Mouse (Mus musculus) intestine, embryonic 15.5 days (tissue): ENCODE measurements around the gene Sytl1. TPM values are rescaled to one million over a fixed set of nuclear protein-coding genes. Genes with fewer than 3 reads are reported as not detected.

Source experiments
- ATAC-seq: fragments of 200-750 bp; cut with Nextera tagmentation; 2 replicates; pipeline ENCODE4 v1.8.0; 2017; ENCODE audit warnings: moderate TSS enrichment, moderate library complexity
- H3K27ac ChIP-seq: fragments of 300-500 bp; sonication (generic); 2 replicates; pipeline ENCODE4 v1.5.1; 2015; ENCODE audit warnings: mild to moderate bottlenecking, inconsistent platforms
- H3K27me3 ChIP-seq: fragments of 300-500 bp; sonication (generic); replicated peaks from 2 replicates; pipeline ENCODE4 v1.6.1; 2015; ENCODE audit warnings: inconsistent platforms
- H3K36me3 ChIP-seq: fragments of 300-500 bp; sonication (generic); 2 replicates; pipeline ENCODE4 v1.6.1; 2015; ENCODE audit warnings: inconsistent platforms
- H3K4me1 ChIP-seq: fragments of 300-500 bp; sonication (generic); replicated peaks from 2 replicates; pipeline ENCODE4 v1.6.1; 2015; ENCODE audit warnings: inconsistent platforms
- H3K4me2 ChIP-seq: fragments of 300-500 bp; sonication (generic); replicated peaks from 2 replicates; pipeline ENCODE4 v1.6.1; 2015; ENCODE audit warnings: mild to moderate bottlenecking, inconsistent platforms
- H3K4me3 ChIP-seq: fragments of 300-500 bp; sonication (generic); replicated peaks from 2 replicates; pipeline ENCODE4 v1.5.1; 2015; ENCODE audit warnings: inconsistent platforms
- H3K9ac ChIP-seq: fragments of 300-500 bp; sonication (generic); 2 replicates; pipeline ENCODE4 v1.6.1; 2015; ENCODE audit warnings: inconsistent platforms
- H3K9me3 ChIP-seq: fragments of 300-500 bp; sonication (generic); 2 replicates; pipeline ENCODE4 v1.6.1; 2016; ENCODE audit warnings: inconsistent platforms
- WGBS: fragments of 180-500 bp; shearing (Covaris S2); methylation state at CpG from one replicate; pipeline ENCODE4 v1.1.7; 2015; 5-methylcytosine and 5-hydroxymethylcytosine counted together
- polyA plus RNA-seq: library from polyadenylated mRNA; unstranded; fragments of >200 nt; fragmentation: Nextera tagmentation; extraction: Ambion mirVana; gene quantifications from 2 replicates; pipeline ENCODE4 v1.2.1, GENCODE M21; 2015

Gene Sytl1
- polyA plus RNA-seq, 1 experiment from 2014 or later = 2.7 TPM

DNA sequence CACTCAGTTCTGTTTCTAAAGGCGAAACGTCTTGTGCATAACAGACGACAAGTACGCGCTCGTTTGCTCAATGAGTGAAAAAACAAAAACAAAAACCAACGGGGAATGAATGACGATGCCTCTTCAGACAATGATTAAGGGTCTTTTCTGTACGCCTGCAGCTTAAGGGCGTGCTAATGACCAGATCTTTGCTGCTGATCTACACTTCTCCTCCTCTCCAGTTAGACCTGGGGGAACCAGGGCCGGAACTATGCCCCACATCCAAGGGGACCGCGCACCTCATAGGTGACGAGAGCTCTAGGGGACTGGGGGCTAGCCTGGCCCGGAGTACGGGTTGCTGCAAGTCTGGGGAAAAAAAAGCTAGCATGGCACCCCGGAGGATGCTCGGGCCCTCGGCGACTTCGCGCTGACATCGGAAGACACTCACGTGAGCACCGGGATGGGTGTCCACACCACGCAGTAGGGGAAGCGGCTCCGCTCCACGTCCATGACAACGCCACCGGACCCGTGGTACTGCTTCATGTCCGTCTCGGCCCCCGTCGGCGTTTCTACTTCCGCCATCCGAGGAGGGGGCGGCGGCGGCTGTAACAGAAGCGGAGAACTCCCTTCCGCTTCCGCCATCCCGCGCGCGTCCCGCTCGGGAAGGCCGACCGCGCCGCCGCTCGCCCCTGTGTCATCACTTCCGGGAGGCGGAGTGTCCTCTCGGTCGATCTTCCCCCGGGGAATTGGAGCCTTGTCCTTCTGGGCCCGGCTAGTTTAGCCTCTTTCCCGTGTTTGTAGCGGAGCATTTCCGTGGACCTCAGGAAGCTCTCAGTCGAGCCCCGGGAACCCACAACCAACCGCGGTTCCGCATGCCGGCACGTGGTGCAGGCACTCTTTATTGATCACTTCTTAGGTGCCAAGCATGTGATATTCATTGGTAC lies 14.5 kb upstream of the Sytl1 start, which contains the start of gene Tmem222:
Gene Tmem222, minus strand, starts transcription at position 689 of the 923 bp plus-strand sequence.
- peaks cover 24% of the 10 kb centered on the region for H3K4me1 ChIP-seq
- H3K4me3 ChIP-seq = peak within 1 kb of the TSS; percentile 73
- ATAC-seq = peak; percentile 97
- H3K36me3 ChIP-seq = no peaks in the 10 kb centered on the region
- peak within 1 kb of the TSS; percentile 91 for H3K27ac ChIP-seq
- H3K9me3 ChIP-seq = no peaks in the 10 kb centered on the region
- H3K4me2 ChIP-seq = peak within 1 kb of the TSS; percentile 68
- no peaks in the 10 kb centered on the region for H3K27me3 ChIP-seq
- under 1% methylated on average over 73 of the region's 73 CpGs for WGBS
- H3K9ac ChIP-seq = peak within 1 kb of the TSS; percentile 74

DNA sequence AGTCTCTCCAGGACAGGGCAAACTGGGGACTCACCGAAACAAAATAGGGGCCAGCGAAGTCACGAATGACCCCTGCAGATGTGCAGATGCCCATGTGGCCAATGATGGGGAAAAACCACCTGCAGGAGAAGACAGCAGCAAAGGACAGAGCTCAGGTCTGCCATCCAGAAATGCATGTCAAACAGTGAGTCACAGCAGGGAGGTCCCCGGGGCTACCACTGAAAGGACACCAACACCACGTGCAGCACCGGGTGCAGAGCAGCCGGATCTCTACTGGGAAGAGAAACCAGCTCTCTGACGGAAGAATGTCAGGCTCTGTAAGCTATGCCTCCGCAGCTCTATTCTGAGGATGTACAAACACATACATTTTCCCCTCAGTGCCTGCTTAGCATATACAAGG lies 8.0 kb upstream of the Sytl1 start:
- H3K4me1 ChIP-seq = peaks cover 5% of the 10 kb centered on the region; the same call in 1 of the 2 replicates
- ATAC-seq = no peak
- peaks cover 32% of the 10 kb centered on the region for H3K36me3 ChIP-seq
- H3K27me3 ChIP-seq = no peaks in the 10 kb centered on the region
- H3K4me3 ChIP-seq = no peak overlapping the region
- no peaks in the 10 kb centered on the region for H3K9me3 ChIP-seq
- H3K9ac ChIP-seq = no peak overlapping the region
- H3K27ac ChIP-seq = no peak overlapping the region
- H3K4me2 ChIP-seq = no peak overlapping the region
- 92% methylated on average over 9 of the region's 9 CpGs for WGBS

DNA sequence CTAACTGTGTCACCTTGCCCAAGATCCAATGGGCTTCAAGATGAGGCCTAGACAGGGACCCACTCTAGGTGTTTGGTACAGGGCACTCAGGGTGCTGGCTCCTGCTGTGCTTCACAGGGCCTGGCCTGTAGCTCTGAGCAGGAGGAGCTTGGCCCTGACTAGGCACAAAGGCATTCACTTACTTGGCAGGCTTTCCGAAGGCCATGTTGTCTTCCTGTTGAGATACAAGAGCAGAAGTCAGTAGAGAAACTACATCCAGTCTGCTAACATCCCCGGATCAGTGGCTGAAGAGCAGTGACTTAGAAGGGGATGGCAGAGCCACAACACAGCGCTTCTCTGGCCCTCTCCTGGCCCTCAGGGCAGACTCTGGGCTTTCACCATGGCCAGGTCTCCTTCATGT lies 6.7 kb upstream of the Sytl1 start:
- no peak overlapping the region for H3K9ac ChIP-seq

DNA sequence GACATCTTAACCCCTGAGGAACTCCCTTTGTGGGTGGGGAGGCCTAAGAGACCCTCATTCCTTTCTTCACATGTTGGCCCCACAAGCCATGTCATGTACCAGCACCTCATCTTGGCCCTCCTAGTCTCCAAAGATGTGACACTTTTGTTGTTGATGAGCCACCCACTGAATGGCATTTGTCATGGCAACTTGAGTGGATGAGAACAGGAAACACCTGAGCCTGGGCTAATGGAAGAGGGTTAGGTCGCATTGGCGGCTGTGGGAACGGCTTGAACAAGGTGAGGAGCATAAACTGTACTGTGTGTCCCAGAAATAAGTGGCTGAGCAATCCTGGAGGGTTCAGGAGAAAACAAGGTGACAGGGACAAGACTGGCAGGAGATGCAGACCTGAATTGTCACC lies 6.0 kb upstream of the Sytl1 start:
- no peak for ATAC-seq
- no peaks in the 10 kb centered on the region for H3K27me3 ChIP-seq
- H3K4me2 ChIP-seq = no peak overlapping the region
- H3K9ac ChIP-seq = no peak overlapping the region
- no peaks in the 10 kb centered on the region for H3K9me3 ChIP-seq
- no peak overlapping the region for H3K4me3 ChIP-seq
- WGBS = 93% methylated on average over 3 of the region's 3 CpGs
- no peaks in the 10 kb centered on the region for H3K4me1 ChIP-seq
- no peak overlapping the region for H3K27ac ChIP-seq
- peaks cover 49% of the 10 kb centered on the region for H3K36me3 ChIP-seq

More for the DNA sequence above, 6.7 kb upstream of the Sytl1 start:
- H3K4me1 ChIP-seq = no peaks in the 10 kb centered on the region
- no peaks in the 10 kb centered on the region for H3K27me3 ChIP-seq
- H3K36me3 ChIP-seq = peaks cover 45% of the 10 kb centered on the region
- H3K4me3 ChIP-seq = no peak overlapping the region
- ATAC-seq = no peak
- H3K4me2 ChIP-seq = no peak overlapping the region
- 93% methylated on average over 3 of the region's 3 CpGs for WGBS
- H3K27ac ChIP-seq = no peak overlapping the region
- no peaks in the 10 kb centered on the region for H3K9me3 ChIP-seq

DNA sequence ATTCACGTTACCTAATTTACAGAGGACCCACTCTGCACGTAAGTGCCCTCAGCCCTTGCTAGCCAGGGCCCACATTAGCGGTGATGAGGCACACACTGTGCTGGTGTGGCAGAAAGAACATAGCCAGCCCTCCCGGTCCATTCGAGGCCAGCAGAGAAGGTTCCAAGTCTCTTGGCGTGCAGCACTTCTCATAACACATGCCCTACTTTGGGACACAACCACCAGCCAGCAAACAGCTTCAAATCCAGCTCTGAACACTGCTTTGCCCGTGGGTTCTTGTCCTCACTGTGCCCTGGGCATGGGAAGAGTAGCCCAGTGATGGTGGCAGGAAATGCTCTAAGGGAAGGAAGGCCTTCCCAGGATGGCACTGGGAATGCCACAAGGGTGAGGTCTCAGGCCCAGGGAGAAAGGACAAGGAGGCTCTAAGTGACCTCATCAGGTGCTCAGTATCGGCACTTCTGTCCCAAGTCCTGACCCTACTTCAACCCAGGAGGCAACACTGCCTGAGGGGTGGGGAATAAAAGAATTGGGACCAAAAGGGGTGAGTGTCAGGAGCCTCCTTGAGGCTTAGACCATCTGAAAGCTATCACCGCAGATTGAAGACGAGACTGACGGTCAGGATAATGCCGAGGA lies 3.5 kb upstream of the Sytl1 start:
- Histone ChIP-seq H3K4me3 (no peak overlapping the region), H3K4me2 (no peak overlapping the region), H3K36me3 (peaks cover 49% of the 10 kb centered on the region), H3K4me1 (no peaks in the 10 kb centered on the region), H3K27ac (no peak overlapping the region), H3K27me3 (no peaks in the 10 kb centered on the region), H3K9me3 (no peaks in the 10 kb centered on the region), H3K9ac (no peak overlapping the region)
- 93% methylated on average over 12 of the region's 12 CpGs for WGBS
- no peak for ATAC-seq

DNA sequence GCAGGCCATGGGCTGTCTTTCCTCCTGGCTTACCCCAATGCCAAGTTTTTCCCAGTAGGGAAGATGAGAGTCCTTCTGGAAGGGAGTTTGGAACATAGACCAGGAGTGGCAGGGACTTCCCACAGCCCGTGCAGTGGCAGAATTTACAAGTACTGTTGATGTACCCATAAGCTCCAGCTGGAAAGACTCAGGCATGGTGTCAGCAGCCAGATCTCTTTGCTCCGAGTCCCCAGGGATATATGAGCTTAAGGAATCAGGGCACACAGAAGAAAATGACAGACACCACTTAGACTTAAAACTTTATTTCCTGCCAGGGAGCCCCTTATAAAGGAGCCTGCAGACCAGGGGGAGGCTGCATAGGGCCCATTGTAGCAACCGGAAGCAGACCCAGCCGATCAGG lies 2.8 kb upstream of the Sytl1 start:
- H3K27ac ChIP-seq = no peak overlapping the region
- H3K36me3 ChIP-seq = peaks cover 49% of the 10 kb centered on the region
- no peaks in the 10 kb centered on the region for H3K9me3 ChIP-seq
- no peak overlapping the region for H3K4me3 ChIP-seq
- WGBS = 83% methylated on average over 4 of the region's 4 CpGs
- ATAC-seq = no peak
- no peak overlapping the region for H3K4me2 ChIP-seq
- H3K27me3 ChIP-seq = no peaks in the 10 kb centered on the region
- H3K9ac ChIP-seq = no peak overlapping the region
- no peaks in the 10 kb centered on the region for H3K4me1 ChIP-seq

DNA sequence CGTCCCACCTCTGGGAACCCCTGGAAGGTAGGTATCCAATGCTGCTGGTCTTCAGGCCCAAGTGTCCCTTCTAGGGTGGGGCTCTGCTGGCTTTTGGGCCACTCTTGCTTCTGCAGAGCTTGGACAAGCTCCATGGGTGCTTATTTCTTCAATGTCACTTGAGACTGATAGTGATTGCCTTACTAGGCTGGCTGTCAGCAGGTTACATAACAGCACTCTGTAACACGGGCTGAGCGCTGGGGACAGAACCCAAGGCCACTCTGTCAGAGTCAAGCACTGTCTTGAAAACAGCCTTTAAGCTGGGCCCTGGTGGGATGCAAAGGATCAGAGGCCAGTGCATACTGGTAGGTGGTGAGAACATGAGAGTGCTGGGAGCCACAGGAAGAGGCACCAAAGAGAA lies 2.4 kb upstream of the Sytl1 start:
- Histone ChIP-seq H3K4me3 (no peak overlapping the region), H3K36me3 (peaks cover 49% of the 10 kb centered on the region), H3K9ac (no peak overlapping the region), H3K4me2 (no peak overlapping the region), H3K27me3 (no peaks in the 10 kb centered on the region), H3K4me1 (no peaks in the 10 kb centered on the region), H3K27ac (no peak overlapping the region), H3K9me3 (no peaks in the 10 kb centered on the region)
- ATAC-seq = no peak
- WGBS = 95% methylated on average over 3 of the region's 3 CpGs

DNA sequence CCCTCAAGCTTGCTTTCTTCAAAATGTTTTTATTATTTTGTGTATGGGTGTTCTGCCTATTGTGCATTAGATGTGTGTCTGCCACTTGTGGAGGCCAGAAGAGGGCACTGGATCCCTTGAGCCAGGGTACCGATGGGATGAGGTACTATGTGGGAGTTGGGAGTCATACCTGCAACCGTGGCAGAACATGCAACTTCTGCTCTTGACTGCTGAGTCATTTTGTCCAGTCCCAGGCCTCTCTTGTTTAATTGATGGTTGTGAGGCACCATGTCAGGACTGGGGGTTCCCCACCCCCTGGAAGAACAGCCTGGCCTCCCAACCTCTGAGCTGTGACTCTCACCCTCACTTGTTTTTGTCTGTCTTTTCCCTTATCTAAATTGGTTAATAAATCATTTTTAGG lies 1.6 kb upstream of the Sytl1 start:
- 100% methylated on average over 2 of the region's 2 CpGs for WGBS
- Histone ChIP-seq H3K4me3 (no peak overlapping the region), H3K4me1 (no peaks in the 10 kb centered on the region), H3K27me3 (no peaks in the 10 kb centered on the region), H3K9me3 (no peaks in the 10 kb centered on the region), H3K27ac (no peak overlapping the region), H3K36me3 (peaks cover 45% of the 10 kb centered on the region), H3K9ac (no peak overlapping the region), H3K4me2 (no peak overlapping the region)
- no peak for ATAC-seq

DNA sequence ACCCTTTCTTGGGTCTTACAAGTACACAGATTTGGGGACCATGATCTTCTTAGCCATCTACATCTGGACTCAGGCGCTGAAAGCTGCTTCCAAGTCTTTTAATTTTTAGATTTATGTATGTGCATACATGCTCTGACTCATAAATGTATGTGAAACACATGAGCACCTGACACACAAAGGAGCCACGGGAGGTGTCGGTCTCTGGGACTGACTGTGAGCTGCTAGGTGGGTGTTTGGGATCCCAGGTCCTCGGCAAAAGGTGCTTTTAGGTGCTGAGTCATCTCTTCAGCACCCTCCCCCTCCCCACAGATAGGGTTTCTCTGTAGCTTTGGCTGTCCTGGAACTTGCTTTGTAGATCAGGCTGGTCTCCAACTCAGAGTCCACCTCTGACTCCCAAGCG lies 843 bp upstream of the Sytl1 start:
- H3K9me3 ChIP-seq = no peaks in the 10 kb centered on the region
- H3K4me2 ChIP-seq = no peak overlapping the region
- ATAC-seq = no peak

DNA sequence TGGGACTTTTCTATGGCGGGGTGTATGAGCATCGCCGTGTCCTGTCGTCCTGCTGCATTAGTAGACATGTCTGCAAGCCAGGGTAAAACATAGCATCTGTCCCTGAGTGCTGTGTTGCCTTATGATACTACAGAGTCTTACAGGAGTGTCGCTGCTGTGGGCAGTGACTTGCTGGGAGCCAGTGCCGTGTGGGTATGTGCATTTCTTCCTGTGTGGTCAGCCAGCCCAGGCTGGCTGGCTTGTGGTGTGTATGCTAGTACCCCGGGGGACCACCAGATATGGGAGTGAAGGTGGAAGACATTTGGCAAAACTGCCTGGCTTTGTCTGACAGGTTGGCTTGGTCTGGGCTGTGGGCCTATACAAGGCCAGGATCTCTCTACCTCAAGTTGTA lies 543 bp downstream of the Sytl1 start:
- ATAC-seq = 0 out of 2 replicates have a peak, but pooled peaks have one; percentile 3
- 70% methylated on average over 7 of the region's 7 CpGs for WGBS
- Histone ChIP-seq H3K27ac (no peak overlapping the region), H3K4me2 (no peak overlapping the region), H3K4me3 (no peak overlapping the region), H3K9ac (no peak overlapping the region), H3K4me1 (peaks cover 5% of the 10 kb centered on the region; the same call in 1 of the 2 replicates), H3K27me3 (no peaks in the 10 kb centered on the region), H3K36me3 (peaks cover 30% of the 10 kb centered on the region; the same call in 1 of the 2 replicates), H3K9me3 (no peaks in the 10 kb centered on the region)

More for the DNA sequence above, 843 bp upstream of the Sytl1 start:
- Histone ChIP-seq H3K27ac (no peak overlapping the region), H3K9ac (no peak overlapping the region), H3K27me3 (no peaks in the 10 kb centered on the region), H3K4me1 (no peaks in the 10 kb centered on the region), H3K36me3 (peaks cover 41% of the 10 kb centered on the region), H3K4me3 (no peak overlapping the region)
- 89% methylated on average over 5 of the region's 5 CpGs for WGBS

DNA sequence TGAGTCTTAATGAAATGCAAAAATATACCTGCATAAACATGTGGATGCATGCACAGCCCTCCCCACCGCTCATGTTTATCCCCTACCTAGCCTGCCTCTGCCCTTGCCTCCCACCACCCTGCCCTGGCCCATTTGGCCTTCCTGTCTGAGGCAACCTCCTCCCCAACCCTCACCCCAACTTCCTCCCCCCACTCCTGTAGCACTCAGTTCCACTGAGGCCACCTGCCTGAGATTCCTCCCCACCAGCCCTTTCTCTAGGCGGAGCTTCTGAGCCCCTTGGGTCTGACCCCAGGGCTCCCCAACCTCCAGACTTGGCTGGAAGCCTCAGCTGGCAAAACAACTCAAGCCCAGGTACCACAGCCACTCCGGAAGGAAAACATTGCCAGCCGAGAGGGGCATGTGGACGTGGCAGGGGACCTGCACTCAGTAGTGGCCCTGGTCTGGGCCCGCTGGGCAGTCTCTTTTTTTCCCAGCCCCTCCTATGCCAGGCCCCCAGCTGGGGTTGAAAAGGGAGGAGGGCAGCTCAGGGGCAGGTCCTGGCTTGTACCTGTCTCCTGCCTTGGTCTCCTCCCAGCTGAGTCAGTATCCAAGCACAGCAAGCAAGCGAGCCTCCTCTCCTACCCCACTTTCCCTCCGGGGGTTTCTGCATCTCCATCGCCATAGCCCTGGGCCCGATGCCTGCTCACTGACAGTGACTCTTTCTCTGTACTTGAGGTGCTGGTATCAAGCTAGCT lies 1.1 kb downstream of the Sytl1 start:
- Histone ChIP-seq H3K9ac (no peak overlapping the region), H3K4me3 (no peak overlapping the region), H3K9me3 (no peaks in the 10 kb centered on the region), H3K27me3 (0 out of 2 replicates have a peak, but pooled peaks cover 1% of the 10 kb centered on the region), H3K4me2 (no peak overlapping the region), H3K4me1 (peaks cover 9% of the 10 kb centered on the region), H3K36me3 (peaks cover 25% of the 10 kb centered on the region; the same call in 1 of the 2 replicates), H3K27ac (no peak overlapping the region)
- 62% methylated on average over 10 of the region's 10 CpGs for WGBS
- ATAC-seq = no peak

DNA sequence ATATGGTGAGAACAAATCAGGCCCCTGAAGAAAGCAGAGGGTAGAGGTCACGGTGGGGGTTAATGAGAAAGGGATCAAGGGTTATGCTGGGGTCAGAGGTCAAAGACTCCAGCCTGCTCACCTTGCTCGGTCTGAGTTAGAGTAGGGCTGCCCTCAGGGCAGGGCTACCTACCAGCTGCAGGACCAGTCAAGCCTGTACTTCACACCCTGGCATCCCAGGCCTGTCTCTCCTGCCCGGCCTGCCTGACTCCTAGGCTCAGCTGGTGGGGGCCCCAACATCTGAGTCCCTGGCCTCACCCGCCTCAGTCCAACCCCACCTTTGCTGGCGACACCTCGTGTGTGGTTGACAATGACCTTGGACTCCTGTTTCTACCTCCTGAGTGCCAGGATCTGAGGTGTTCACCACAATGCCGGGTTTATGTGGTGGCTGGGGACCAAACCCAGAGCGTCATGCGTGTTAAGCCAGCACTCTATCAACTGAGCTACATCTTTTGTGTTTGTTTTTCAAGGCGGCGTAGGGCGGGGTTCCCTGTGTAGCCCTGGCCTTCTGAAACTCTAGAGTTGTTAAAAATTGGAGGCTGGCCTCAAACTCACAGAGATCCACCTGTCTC lies 5.0 kb downstream of the Sytl1 start:
- peaks cover 13% of the 10 kb centered on the region for H3K4me1 ChIP-seq
- H3K4me2 ChIP-seq = peak overlapping the region; percentile 51; the same call in 1 of the 2 replicates
- H3K9ac ChIP-seq = no peak overlapping the region
- no peaks in the 10 kb centered on the region for H3K36me3 ChIP-seq
- no peak overlapping the region for H3K27ac ChIP-seq
- H3K27me3 ChIP-seq = peaks cover 12% of the 10 kb centered on the region
- no peaks in the 10 kb centered on the region for H3K9me3 ChIP-seq
- peak; percentile 73 for ATAC-seq
- no peak overlapping the region for H3K4me3 ChIP-seq
- 65% methylated on average over 12 of the region's 12 CpGs for WGBS
